1 mouse cellular context compared by ENCODE assay signal in the genomic region with DNA sequence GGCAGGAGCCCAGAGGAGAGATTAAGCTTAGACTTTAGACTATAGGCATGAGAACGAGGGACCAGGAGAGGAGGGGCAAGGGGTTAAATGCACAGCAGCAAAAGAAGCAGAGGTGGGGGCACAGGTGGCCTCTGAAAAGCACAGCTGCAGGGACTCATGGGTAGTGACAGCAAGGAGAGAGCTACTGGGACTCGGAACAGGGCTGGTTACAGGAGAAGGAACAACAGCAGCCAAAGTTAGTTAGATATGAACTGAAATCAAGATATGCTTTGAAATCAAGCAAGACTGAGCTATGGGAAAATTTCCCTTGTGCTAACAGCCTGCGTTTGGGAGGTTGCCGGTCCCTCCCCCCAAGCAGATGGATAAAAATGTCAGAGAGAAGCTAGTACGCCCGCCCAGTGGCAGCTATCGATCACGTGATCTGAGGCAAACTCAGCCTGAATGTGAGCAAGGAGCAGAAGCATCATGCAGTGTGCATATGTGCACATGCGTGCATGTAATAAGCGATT.
A peak's percentile ranks its signal among the peaks of the same experiment; 100 is the strongest.
TF ChIP-seq lines count a peak whose summit lies in the region.

No protein-coding gene starts in this region.

TF ChIP-seq in MEL, 35 proteins besides CTCF, POLR2A, EP300 and RAD21 (continued from another document):
- TF ChIP-seq USF1 (IDR thresholded peaks at IDR 0.05; ENCODE audit: low read depth, low read length) (peak; percentile 97), MAFK (IDR thresholded peaks at IDR 0.05; ENCODE audit: borderline replicate concordance, low read depth, low read length) (0 out of 2 replicates have a peak, but pooled peaks have one; percentile 9), TCF12 (IDR thresholded peaks at IDR 0.05; ENCODE audit: low read depth, low read length) (peak; percentile 40; the same call in 1 of the 2 replicates), TAL1 (IDR thresholded peaks at IDR 0.05; ENCODE audit: low read length) (no peak), MYB (IDR thresholded peaks at IDR 0.05; ENCODE audit: low read depth, low read length) (no peak)
